Mouse (Mus musculus) megakaryocyte progenitor cell, adult 5-6 weeks (primary cell): ENCODE data around the gene Ncmap. TPM values are rescaled to one million over a fixed set of nuclear protein-coding genes. Genes with fewer than 3 reads are reported as not detected.
"Not testable (repeated sequence)": the region's sequence is repeated elsewhere in the genome, so short reads cannot be mapped to it uniquely, and the experiment has no call there.

Experiments used
- ATAC-seq: replicated peaks from 2 replicates; pipeline ENCODE4 v1.8.0; 2016; ENCODE audit warnings: mild to moderate bottlenecking, moderate TSS enrichment, inconsistent platforms; ENCODE audit not compliant: poor library complexity
- total RNA-seq, 2 experiments: library from RNA; stranded (forward) in 1 of 2; stranded (reverse) in 1 of 2; fragments of 157-497, 149-512 nt in 1 of 2; fragments of 200-1000 nt in 1 of 2; gene quantifications; 2 replicates each; pipeline versions ENCODE4 v1.2.3 to v1.2.4; 2015 to 2017

Gene Ncmap
- total RNA-seq, 2 experiments from 2014 or later, result 0.25 TPM; not detected in 1

DNA sequence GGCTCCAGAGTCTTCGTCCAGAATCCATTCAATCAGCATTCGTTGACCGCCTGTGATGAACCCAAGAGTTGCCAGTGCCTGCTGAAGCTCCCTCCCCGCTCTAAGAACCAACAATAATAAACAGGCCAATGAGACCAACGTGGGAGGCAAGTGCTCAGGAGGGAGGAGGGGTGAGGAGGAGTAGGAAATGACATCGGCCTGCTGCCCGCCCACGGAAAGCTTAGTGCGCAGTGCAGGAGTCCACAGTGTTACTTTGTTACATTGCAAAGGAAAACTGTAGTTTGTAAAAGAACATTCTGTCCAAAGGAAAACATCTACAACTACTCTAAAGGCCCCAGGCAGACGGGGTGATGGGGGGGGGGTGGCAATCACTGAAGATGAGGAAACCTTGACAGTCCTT, 6.0 kb upstream of the Ncmap start:
- ATAC-seq, result no peak

DNA sequence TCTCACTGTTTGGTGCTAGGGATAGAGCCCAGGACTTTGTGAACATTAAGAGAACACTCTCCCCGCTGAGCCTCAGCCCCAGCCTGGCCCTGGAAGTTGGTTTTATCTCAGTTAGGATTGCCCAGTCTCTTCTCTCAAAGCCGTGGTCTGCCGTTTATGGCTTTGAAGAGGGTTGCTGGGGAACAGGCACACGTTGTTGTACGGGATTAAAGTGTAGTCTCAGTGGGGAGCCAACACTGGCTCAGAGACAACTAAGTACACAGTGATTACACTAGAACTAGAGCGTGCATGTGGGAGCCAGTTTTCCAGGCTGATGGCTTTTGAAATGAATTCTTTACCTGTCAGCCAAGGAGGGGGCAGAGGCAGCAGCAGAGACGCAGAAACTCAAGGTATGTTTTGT, 3.9 kb upstream of the Ncmap start:
- no peak for ATAC-seq

DNA sequence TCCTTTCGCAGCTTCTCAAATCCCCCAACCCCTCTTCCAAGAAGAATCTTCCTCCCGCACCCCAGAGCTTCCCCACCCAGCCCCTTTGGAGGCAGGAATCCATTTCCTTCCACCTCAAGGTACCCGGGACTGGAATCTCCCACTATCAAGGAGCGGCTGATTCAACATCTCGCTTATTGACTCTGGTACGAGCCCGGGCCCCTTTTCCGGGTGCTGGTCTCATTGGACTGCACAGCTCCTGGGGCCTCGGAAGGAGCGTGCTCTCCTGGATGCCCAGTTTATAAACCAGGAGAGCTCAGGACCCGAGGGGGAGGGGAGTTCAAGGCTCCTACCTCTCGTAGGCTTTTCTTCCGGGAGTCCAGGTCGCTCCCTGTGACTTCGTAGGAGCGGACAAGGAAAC, 476 bp downstream of the Ncmap start:
- ATAC-seq, result no peak

DNA sequence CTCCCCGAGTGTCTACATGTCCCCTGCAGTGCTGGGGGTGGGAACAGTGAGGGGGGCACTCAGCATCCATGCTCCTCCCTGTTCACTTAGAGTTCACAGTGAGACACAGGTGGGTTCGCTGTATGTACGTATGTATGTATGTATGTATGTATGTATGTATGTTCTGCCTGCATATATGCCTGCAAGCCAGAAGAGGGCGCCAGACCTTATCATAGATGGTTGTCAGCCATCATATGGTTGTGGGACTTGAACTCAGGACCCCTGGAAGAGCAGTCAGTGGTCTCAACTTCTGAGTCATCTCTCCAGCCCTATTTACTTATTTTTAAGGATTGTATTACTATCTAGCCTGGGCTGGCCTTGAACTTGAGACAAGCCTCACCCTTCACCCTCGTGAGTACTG, 1.7 kb downstream of the Ncmap start:
- ATAC-seq, result no peak

DNA sequence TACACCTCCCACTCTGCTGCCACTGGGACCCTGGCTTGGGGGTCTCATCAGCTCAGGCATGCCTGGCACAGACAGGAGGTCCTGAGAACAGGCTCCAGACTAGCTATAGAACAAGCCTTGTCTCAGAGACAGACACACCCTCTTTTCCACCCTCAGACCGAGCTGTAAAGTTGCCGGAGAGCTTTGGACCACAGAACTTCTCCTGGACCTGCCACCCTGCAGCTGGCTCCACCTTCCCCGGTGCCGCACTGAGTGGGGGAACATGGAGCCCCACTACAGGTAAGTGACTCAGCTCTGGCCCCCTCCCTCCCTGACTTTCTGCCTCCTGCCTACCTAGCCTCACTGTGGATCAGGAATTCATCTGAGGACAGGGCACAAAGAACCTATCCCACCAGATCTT, 2.7 kb downstream of the Ncmap start:
- ATAC-seq, result no peak

DNA sequence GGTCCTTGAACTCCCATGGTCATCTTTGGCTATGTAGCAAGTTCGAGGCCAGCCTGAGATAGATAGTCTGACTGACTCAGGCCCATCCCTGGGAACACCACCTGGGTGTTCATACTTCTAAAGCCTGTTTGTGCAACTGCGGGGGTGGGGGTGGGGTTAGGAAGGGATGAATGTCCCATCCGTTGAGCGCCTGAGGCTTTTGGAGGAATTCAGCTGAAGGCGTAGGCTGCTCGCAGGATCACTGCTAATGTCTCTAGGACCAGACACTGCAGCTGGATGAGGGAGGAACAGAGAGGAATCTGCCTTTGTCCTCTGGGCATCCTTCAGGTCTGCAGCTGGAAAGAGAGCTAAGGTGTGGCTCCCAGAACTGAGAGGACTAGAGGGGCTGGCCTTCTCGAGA, 3.4 kb downstream of the Ncmap start:
- ATAC-seq, result no peak

DNA sequence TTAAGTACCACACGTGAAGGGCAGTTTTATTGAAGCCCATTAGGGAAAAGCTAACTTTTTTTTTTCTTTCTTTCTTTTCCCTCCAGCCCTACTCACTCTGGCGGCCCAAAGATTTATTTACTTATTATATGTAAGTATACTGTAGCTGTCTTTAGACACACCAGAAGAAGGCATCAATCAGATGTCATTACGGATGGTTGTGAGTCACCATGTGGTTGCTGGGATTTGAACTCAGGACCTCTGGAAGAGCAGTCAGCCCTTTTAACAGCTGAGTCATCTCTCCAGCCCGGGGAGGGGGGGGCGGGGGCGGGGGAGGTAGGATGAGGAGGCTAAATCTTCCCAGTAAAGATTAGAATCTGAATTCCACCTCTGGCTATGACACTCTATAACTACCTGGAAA, 4.6 kb downstream of the Ncmap start:
- ATAC-seq, result no peak

DNA sequence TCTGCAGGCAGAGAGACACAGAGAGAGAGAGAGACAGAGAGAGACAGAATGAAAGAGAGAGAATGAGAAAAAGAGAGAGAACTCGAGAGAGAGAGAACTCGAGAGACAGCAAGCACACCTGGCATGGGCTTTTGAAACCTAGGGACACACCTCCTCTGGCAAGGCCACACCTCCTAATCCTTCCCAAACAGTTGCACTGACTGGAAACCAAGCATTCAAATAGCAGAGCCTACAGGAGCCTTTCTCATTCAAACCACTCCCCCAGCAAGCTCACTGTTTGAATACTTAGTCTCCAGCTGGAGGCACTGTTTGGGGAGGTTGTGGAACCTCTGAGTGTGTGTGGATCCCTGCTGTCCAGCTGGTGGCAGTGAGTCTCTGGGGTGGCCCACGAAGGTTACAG, 5.2 kb downstream of the Ncmap start:
- no peak for ATAC-seq

DNA sequence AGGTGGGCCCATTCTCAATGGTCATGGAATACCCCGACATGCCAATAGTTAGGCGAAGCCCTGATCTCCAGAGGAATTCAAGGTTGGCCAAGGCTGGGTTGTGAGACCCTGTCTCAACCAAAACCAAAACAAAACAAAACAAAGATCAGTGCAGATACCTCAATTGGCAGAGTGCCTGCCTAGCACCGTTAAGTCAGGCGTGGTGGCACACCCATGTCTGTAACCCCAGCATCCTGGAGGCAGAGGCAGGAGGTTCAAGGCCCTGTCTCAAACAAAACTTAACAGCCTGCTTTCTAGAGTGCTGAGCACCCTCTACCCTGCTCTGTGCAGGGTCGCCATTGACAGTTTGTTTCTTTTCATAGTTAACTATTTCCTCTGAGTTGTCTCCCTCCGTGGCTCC, 7.0 kb downstream of the Ncmap start:
- ATAC-seq, result no peak

DNA sequence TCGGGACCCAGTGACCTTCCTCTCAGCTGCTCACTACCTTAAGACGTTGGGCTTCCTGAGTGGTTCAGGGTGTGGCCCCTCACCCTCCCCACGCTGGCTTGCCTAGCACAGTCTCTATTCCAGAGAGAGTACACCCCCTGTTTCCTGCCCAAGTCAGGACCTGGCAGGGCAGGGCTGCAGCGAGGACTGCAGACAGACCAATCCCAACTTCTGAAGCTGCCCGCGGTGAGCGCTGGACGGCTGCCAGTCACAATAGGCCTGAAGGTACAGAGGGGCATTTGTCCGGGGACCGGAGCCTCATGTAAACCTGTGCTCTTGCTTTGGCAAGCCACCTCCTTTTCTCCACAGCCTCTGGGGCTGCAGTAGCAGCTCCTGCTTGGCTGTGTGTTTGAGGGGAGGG, 12.4 kb downstream of the Ncmap start:
- ATAC-seq, result no peak

DNA sequence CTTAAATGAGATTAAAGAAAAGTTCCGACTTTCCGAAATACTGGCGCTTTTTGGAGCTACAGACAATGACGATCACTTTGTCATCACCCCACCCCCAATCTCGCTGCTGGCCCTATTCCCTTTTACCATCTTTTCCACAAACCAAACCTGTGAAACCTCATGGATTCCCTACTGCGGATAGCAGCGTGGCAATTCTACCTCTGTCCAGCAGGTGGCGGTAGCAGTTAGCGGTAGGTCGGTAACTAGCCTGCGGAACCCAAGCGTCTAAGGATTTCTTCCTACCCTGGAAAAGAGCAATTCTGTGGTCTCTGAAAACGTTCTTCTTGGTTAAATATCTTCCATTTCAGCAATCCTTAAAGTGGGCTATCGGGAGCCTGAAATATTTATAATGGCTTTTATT, 15.7 kb downstream of the Ncmap start:
- peak; percentile 95 for ATAC-seq

DNA sequence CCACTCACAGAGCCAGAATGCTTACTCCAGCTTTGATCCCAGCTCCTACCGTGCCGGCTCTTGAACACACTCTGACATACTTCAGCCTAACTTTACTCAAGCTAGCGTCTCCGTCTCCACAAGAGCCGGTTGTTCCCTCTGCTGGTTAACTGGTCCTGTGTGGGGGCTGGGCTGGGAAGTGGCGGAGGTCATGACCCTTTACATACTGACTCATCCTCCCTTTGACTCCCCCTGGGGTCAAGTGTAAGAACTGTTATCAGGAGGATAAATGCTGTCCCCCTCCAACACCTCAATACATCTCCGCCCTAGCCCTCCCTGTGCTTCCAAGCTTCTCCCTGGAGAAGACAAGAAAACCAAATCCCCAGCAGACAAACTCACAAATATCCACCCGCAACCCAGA, 16.7 kb downstream of the Ncmap start:
- no peak for ATAC-seq

DNA sequence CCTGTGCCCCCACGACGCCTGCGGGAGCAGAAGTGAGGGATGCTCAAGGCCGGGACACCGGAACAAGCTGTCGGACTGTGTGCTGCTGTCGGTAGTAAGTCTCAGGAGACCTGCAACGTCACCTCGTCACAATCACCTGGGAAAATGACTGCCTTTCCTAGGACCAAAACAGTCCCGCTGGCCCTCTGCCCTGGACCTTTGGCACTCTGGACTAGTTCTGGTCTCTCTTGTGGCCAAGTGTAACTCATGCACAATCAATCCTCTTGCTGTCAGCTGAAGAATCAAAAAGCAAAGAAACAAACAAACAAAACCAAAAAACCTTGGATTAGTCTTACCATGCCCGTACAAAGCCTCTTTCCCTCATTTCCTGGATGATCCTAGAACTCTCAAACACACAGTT, 20.8 kb downstream of the Ncmap start:
- no peak for ATAC-seq

DNA sequence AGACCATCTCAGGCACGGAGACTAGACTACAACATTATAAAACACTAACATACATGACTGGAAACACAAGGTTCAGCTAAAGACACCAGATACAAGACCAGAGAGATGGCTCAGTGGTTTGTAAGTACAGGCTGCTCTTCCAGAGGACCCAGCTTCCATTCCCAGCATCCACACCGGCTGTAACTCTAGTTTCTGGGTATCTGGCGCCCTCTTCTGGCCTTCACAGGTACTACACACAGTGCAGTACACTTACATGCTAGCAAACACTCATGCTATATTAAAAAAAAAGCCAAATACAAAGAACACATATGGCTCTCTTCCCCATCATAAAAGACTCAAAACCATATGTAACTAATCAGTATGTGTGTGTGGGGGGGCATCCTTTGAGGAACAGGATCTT, 22.6 kb downstream of the Ncmap start:
- ATAC-seq, result no peak

DNA sequence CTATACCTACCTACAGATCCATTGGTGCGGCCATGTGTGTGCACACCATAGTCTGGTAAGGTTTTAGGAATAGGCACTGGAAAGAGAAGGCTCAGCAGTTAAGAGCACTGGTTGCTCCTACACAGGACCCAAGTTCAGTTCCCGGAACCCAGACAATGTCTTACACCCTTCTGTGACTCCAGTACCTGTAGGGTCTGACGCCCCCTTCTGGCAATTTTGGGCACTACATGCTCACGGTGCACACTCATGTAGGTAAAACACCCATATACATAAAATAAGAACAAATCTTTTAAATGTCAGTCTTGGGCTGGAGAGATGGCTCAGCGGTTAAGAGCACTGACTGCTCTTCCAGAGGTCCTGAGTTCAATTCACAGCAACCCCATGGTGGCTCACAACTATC, 24.7 kb downstream of the Ncmap start:
- ATAC-seq, result no peak

DNA sequence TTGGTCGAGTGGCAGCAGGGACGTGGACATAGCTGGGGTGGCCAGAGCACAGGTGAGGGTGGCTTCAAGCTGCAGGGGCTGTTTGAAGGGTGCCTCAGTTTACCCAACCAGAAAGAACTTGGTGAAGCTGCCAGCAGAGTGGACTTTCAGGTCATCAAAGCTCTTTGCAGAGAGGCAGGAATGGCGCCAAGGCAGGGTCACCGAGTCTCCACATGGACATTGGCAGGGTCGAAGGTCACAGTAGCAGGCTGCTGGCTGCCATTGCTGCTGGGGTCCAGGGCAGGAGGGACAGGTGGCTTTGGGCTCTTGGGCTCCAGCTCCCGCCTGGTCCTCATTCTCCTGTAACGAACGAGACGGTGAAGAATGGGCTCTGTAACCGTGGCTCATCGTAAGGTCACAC, 27.7 kb downstream of the Ncmap start:
- ATAC-seq, result no peak

DNA sequence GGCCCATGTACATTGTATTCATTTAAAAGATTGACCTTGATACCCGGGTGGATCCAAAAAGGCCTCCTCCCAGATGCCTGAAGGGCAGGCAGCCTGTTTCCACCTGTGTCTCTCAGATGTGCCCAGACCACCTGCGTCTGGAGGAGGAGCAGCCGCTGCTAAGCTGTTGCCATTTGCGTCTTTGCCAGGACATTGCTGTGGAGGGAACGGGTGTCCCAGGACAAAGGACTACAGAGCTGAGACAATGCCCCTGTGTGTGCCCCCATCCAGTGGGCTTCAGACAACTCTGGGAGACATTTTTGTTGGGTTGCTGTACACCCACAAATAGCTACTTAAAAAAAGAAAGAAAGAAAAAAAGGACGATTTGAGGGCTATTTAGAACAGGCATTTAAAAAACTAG, 35.2 kb downstream of the Ncmap start:
- no peak for ATAC-seq

DNA sequence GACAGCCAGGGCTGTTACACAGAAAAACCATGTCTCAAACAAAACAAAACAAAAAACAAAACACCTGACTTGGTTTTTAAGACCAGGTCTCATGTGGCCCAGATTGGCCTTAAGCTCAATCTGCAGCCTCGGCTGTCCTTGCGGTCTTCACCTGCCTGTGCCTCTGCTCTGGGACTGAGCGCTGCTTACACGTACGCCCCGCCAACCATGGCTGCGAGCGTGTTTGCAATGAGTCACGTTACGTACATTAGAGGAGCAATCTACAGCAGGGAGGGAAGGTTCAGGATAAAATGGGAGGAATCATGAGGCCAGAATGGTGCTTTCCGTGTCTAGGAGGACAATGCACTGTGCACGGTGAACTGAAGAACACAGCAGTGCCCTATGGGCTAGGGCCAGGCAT, 36.3 kb downstream of the Ncmap start:
- no peak for ATAC-seq

DNA sequence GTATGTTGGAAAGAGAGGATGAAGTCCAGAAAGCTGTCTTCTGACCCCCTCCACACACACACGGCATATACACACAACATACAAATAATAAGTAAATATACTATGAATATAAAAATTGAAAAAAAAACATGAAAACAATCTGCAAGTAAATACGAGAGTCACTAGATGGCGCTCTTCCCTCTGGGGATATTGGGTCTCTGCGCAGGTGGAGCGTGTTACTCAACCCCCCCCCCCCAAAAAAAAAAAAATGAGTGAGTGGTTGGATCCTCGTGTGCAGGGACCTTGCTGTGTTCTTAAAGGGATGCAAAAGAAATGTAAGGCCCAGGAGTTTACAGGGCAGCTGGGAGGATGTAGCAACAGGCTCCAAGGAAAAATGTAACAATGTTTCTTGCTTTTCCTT, 39.3 kb downstream of the Ncmap start:
- ATAC-seq, result peak; percentile 63

DNA sequence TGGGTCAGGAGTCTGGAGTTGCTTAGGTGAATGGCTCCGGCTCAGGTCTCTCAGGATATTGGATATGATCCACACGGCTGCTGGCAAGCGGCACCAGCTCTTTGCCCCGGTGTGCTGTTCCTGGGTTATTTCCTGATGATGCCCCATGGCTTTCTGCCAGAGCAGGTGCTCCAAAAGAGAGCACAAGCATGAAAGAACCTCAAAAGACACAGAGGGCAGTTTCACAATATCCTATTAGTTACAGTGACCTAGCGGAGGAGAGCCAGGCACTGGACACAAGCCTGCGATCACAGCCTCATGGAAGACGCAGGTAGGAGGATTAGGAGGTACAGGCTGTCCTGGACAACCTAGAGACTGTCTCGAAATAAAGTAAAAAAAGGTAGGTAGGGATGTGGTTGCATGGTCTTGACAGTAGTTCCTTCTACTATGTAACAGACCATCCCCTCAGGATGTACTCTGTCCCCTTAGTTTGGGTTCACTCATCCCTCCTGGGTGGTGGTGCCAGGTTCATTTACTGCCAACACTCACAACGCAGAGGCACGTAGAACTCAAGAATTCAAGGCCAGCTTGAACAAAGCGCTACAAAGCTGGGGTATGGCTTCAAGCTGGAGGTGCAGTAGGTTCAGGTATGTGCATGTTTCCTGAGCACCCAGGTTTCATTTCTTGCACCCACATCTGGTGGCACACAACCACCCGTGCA, 40.7 kb downstream of the Ncmap start:
- no peak for ATAC-seq

DNA sequence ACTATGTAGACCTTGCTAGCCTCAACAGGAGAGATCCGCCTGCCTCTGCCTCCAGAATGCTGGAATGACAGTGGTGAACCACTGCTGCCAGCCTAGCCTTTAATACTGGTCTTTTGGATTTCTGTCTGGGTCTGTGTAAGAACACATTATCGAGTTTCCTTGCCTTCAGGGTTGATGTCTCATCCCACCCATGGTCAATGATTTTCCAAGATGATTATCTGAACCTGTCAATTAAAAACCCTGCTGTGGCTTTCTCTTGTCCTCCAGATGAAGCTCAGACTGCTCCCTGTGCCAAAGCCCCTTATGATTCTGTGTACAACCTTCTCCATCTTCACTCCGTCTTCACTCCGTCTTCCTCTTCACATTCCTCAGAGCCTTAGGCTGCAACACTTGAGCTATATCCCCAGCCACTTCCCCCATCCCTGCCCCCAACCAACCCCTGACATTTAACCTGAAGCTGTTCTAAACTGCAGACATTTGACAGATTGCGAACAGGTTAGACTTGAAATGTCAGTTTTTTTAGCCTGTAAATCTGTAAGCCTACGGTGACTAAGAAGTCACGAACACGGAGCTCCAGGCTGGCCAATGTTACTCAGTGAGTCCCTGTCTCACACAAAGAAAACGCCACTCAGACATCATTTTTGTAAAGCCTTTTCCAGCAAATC, 42.0 kb downstream of the Ncmap start:
- no peak for ATAC-seq

DNA sequence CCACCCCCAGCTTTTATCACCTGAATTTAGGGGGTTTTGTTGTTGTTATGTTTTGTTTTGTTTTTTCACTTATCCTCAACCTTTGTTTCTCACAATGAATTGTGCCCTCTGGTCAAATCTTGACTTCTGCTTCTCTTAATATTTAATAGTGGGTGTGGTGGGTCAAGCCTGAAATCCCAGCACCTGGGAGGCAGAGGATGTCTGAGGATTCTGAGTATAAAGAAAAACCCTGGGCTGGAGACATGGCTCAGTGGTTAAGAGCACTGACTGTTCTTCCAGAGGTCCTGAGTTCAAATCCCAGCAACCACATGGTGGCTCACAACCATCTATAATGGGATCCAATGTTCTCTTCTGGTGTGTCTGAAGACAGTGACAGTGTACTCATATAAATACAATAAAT, 43.3 kb downstream of the Ncmap start:
- not testable (repeated sequence) for ATAC-seq
